Mouse (Mus musculus) cerebellum, postnatal 10 days (tissue): ENCODE measurements at regions not wholly inside any gene's neighbourhood (a gene's known extent, or its start where the extent isn't known, plus 50 kb on each side); places are given as distances from the start of the nearest gene placed in this dataset.

Experiments used
- DNase-seq, 2 experiments: peaks; one replicate each; pipeline ENCODE4 v3.0.0; 2021; ENCODE audit warnings: mixed read lengths in 2 of 2

- no peak for DNase-seq
These were observed 221.3 kb downstream of the Opa1 start for GRCm38 (mm10) chr16:29800457-29800856.

GRCm38 (mm10) chr16:29802085-29802484 lies 223.0 kb downstream of the Opa1 start:
- DNase-seq: no peak

GRCm38 (mm10) chr16:29802603-29803002 lies 223.5 kb downstream of the Opa1 start:
- no peak for DNase-seq

GRCm38 (mm10) chr16:29807859-29808258 lies 228.7 kb downstream of the Opa1 start:
- no peak for DNase-seq

GRCm38 (mm10) chr16:29808851-29809250 lies 229.7 kb downstream of the Opa1 start:
- peak in 1 of 2 experiments; percentile 40 for DNase-seq

GRCm38 (mm10) chr16:29813411-29814038 lies 234.4 kb downstream of the Opa1 start:
- peak; percentile 77 to 82 for DNase-seq

GRCm38 (mm10) chr16:29814039-29814438 lies 234.9 kb downstream of the Opa1 start:
- DNase-seq: peak; percentile 76 to 80

- DNase-seq: no peak
These were observed 235.5 kb downstream of the Opa1 start for GRCm38 (mm10) chr16:29814655-29815054.

- no peak for DNase-seq
These were observed 236.1 kb downstream of the Opa1 start for GRCm38 (mm10) chr16:29815200-29815599.

- no peak for DNase-seq
These were observed 236.7 kb downstream of the Opa1 start for GRCm38 (mm10) chr16:29815632-29816337.

- peak; percentile 70 to 79 for DNase-seq
These were observed 237.7 kb downstream of the Opa1 start for GRCm38 (mm10) chr16:29816681-29817369.

- DNase-seq: no peak
These were observed 239.8 kb downstream of the Opa1 start for GRCm38 (mm10) chr16:29818807-29819440.

- DNase-seq: no peak
These were observed 241.6 kb downstream of the Opa1 start for GRCm38 (mm10) chr16:29820704-29821103.

- DNase-seq: no peak
These were observed 242.1 kb upstream of the Hes1 start for GRCm38 (mm10) chr16:29822110-29822509.

GRCm38 (mm10) chr16:29822843-29823401 lies 241.3 kb upstream of the Hes1 start:
- no peak for DNase-seq

- peak; percentile 45 to 54 for DNase-seq
These were observed 237.3 kb upstream of the Hes1 start for GRCm38 (mm10) chr16:29826927-29827326.

GRCm38 (mm10) chr16:29827776-29828175 lies 236.4 kb upstream of the Hes1 start:
- DNase-seq: no peak

GRCm38 (mm10) chr16:29829457-29829856 lies 234.7 kb upstream of the Hes1 start:
- DNase-seq: no peak

GRCm38 (mm10) chr16:29830101-29830500 lies 234.1 kb upstream of the Hes1 start:
- peak; percentile 44 to 48 for DNase-seq

- no peak for DNase-seq
These were observed 230.9 kb upstream of the Hes1 start for GRCm38 (mm10) chr16:29833298-29833697.

GRCm38 (mm10) chr16:29833875-29834274 lies 230.3 kb upstream of the Hes1 start:
- no peak for DNase-seq

GRCm38 (mm10) chr16:29834669-29835068 lies 229.5 kb upstream of the Hes1 start:
- DNase-seq: no peak

GRCm38 (mm10) chr16:29837025-29837629 lies 227.1 kb upstream of the Hes1 start:
- peak; percentile 44 to 60 for DNase-seq
